ENCODE assay signal across 8 mouse cellular contexts in the genomic region with DNA sequence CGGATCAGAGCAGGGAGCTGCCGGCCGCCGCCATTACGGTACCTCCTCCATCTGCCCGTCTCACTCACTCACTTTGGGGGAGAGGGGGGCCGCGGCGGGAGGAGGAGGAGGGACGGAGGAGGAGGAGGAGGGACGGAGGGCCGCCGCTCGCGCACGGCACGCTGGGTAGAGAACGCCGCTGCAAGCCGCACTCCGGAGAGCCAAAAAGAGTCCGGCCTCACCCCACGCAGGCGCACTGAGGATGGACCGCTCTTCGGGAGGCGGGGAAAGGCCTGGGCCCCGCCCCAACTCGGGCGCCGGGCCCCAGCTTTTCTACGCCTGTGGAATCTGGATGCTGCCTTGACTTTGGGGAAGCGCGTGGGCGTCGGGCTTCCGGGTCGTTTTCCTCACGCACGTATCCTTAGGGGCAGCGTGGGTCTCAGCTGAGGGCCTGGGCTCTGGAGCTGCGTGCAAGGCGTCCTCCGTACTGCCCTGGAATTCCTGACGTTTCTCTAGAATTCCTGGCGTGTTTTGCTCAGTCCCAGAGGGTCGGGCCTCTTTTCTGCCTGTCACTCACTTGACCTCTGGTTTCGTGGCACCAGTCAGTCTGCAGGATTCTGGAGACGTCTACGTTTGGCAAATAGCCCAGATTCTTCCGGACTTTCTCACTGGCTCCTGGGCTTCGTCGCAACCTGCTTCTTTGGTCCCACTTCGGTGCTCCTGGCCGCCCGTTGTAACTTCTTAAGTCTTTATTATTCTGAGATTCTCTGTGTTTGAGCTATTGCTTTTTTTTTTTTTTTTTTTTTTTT. TPM values are rescaled to one million over a fixed set of nuclear protein-coding genes. Genes with fewer than 3 reads are reported as not detected.
DNase-seq lines count a peak whose midpoint lies in the region; ATAC-seq lines count a peak whose summit lies in the region.

A gene (minus strand): TSS at position 53 of the 788 bp plus-strand sequence.

- peaks cover 9% of the 10 kb centered on the region for H3K4me1 ChIP-seq in hindbrain, embryonic 16.5 days (ENCODE audit: control insufficient read depth, insufficient read depth, low read depth, low read length)

- H3K27me3 ChIP-seq in hindbrain, embryonic 16.5 days (replicated peaks; ENCODE audit: control insufficient read depth, insufficient read depth, low read length) = no peaks in the 10 kb centered on the region

- H3K4me3 ChIP-seq in hindbrain, embryonic 16.5 days (ENCODE audit: low read length) = peak within 1 kb of the TSS; percentile 63
- peak within 1 kb of the TSS; percentile 61 for H3K4me3 ChIP-seq in macrophage (ENCODE audit: inconsistent target)

- peak within 1 kb of the TSS; percentile 73 for H3K4me2 ChIP-seq in hindbrain, embryonic 16.5 days (ENCODE audit: low read length)

- H3K9ac ChIP-seq in hindbrain, embryonic 16.5 days (ENCODE audit: low read depth, low read length) = peak within 1 kb of the TSS; percentile 86

- peaks cover 69% of the 10 kb centered on the region for H3K79me2 ChIP-seq in macrophage (ENCODE audit: inconsistent target)

- peak; percentile 96 for ATAC-seq in hindbrain, embryonic 16.5 days

- no peaks in the 10 kb centered on the region for H3K36me3 ChIP-seq in hindbrain, embryonic 16.5 days (ENCODE audit: control insufficient read depth, insufficient read depth, low read length)
- H3K36me3 ChIP-seq in macrophage (ENCODE audit: inconsistent target) = no peaks in the 10 kb centered on the region

- no peaks in the 10 kb centered on the region for H3K9me3 ChIP-seq in hindbrain, embryonic 16.5 days (ENCODE audit: control insufficient read depth, low read length)

- peak within 1 kb of the TSS; percentile 100 for H3K27ac ChIP-seq in hindbrain, embryonic 16.5 days (ENCODE audit: low read depth, low read length)
- peak within 1 kb of the TSS; percentile 83 for H3K27ac ChIP-seq in macrophage

- peak; percentile 94 for DNase-seq in WW6 (ENCODE audit: low read depth, low spot score)
- peak; percentile 92 for DNase-seq in cerebellum, postnatal 4 days (ENCODE audit: low spot score in 2 of 2)
- DNase-seq in gastrocnemius, adult 18-20 months (ENCODE audit: low spot score) = peak; percentile 96
- peak; percentile 94 to 97 for DNase-seq in left cerebral cortex, adult 18-20 months (ENCODE audit: low spot score in 2 of 2)
- peak; percentile 97 for DNase-seq in right cerebral cortex, adult 18-20 months
- DNase-seq in urinary bladder, postnatal 10 days (ENCODE audit: low spot score) = peak; percentile 89

- WGBS in hindbrain, embryonic 16.5 days = under 1% methylated on average over 44 of the region's 56 CpGs
- 1% methylated on average over 54 of the region's 56 CpGs for WGBS in macrophage (ENCODE audit: missing documents)

RNA-seq across cellular contexts. Expression of the gene that starts here (rescaled TPM):
- total RNA-seq in gastrocnemius, adult 18-20 months (2021) = 100 to 1,000 TPM; 148 to 171 TPM
- polyA plus RNA-seq in hindbrain, embryonic 16.5 days (2015; fragmentation: Nextera tagmentation; extraction: Ambion mirVana) = 28.7 and 33.9 TPM in 2 replicates
- total RNA-seq in left cerebral cortex, adult 18-20 months (2021) = 10 to 100 TPM; 87.9 to 89.8 TPM
- 100 to 1,000 TPM in 18 of 26 experiments, 10 to 100 TPM in 8; 43.4 to 186 (median 137) TPM for total RNA-seq in macrophage (2018; cell fraction: chromatin; rRNA removed)
- 10 to 100 TPM; 22.4 to 39.1 (median 32.5) TPM for total RNA-seq in macrophage (2018; cell fraction: cytosol; rRNA removed)
- total RNA-seq in macrophage (2018; cell fraction: nucleus; rRNA removed) = 100 to 1,000 TPM in 7 of 26 experiments, 10 to 100 TPM in 19; 31.9 to 125 (median 83.8) TPM
- 22.5 to 26.5 TPM (median 23.1 TPM) in 3 replicates for polyA plus RNA-seq in macrophage (2018)

Comparison
In these comparisons a context has a peak if more than half of its experiments do, and no peak if none do; other contexts are left out.
1. Peak in every context shown above with its lines: DNase-seq, ATAC-seq, H3K4me3 ChIP-seq and H3K27ac ChIP-seq.